Mouse (Mus musculus) heart, embryonic 14.5 days (tissue): ENCODE measurements around the gene Stpg4. TPM values are rescaled to one million over a fixed set of nuclear protein-coding genes. Genes with fewer than 3 reads are reported as not detected.
A peak's percentile ranks its signal among the peaks of the same experiment; 100 is the strongest.

ENCODE experiments used
- ATAC-seq: fragments of 200-750 bp; cut with Nextera tagmentation; 2 replicates; pipeline ENCODE4 v1.8.0; 2017; ENCODE audit warnings: low read depth, moderate TSS enrichment; ENCODE audit not compliant: insufficient number of reproducible peaks, insufficient read depth, low FRiP score
- H3K27ac ChIP-seq, 2 experiments: fragments of 200-500 bp in 1 of 2; fragments of 300-500 bp in 1 of 2; sonication (generic) in 1 of 2; replicated peaks in 1 of 2; 2 replicates each; pipeline ENCODE4 v1.5.1; 2012 to 2014; ENCODE audit warnings: low read depth in 2 of 2, low read length in 2 of 2, control low read depth in 1 of 2, mild to moderate bottlenecking in 1 of 2, mixed read lengths in 1 of 2; ENCODE audit not compliant: control insufficient read depth in 1 of 2, insufficient read depth in 1 of 2
- H3K27me3 ChIP-seq: fragments of 300-500 bp; sonication (generic); 2 replicates; pipeline ENCODE4 v1.6.1; 2014; ENCODE audit warnings: mild to moderate bottlenecking, low read length, control low read depth; ENCODE audit not compliant: control insufficient read depth, insufficient read depth
- H3K36me3 ChIP-seq: fragments of 300-500 bp; sonication (generic); 2 replicates; pipeline ENCODE4 v1.6.1; 2014; ENCODE audit warnings: mild to moderate bottlenecking, control low read depth, low read length, mixed read lengths; ENCODE audit not compliant: control insufficient read depth, insufficient read depth
- H3K4me1 ChIP-seq, 2 experiments: fragments of 200-500 bp in 1 of 2; fragments of 300-500 bp in 1 of 2; sonication (generic) in 1 of 2; 2 replicates each; pipeline ENCODE4 v1.6.1; 2012 to 2014; ENCODE audit warnings: low read length in 2 of 2, control low read depth in 1 of 2, mixed read lengths in 1 of 2; ENCODE audit not compliant: control insufficient read depth in 2 of 2, insufficient read depth in 2 of 2
- H3K4me2 ChIP-seq: fragments of 300-500 bp; sonication (generic); 2 replicates; pipeline ENCODE4 v1.6.1; 2014; ENCODE audit warnings: mild to moderate bottlenecking, low read length
- H3K4me3 ChIP-seq, 2 experiments: fragments of 200-500 bp in 1 of 2; fragments of 300-500 bp in 1 of 2; sonication (generic) in 1 of 2; 2 replicates each; pipeline ENCODE4 v1.5.1; 2012 to 2014; ENCODE audit warnings: low read length in 2 of 2, mild to moderate bottlenecking in 2 of 2, control low read depth in 1 of 2, low read depth in 1 of 2, moderate library complexity in 1 of 2; ENCODE audit not compliant: control insufficient read depth in 1 of 2, insufficient read depth in 1 of 2
- H3K9ac ChIP-seq: fragments of 300-500 bp; sonication (generic); 2 replicates; pipeline ENCODE4 v1.6.1; 2014; ENCODE audit warnings: mild to moderate bottlenecking, low read length
- H3K9me3 ChIP-seq: fragments of 300-500 bp; sonication (generic); 2 replicates; pipeline ENCODE4 v1.6.1; 2016; ENCODE audit warnings: low read length, control low read depth; ENCODE audit not compliant: control insufficient read depth
- WGBS: fragments of 180-500 bp; shearing (Covaris S2); extraction: QIAGEN DNeasy Blood & Tissue Kit; methylation state at CpG from one replicate; pipeline ENCODE4 v1.1.7; 2014; 5-methylcytosine and 5-hydroxymethylcytosine counted together
- polyA plus RNA-seq: library from polyadenylated mRNA; unstranded; fragments of >200 nt; fragmentation: Nextera tagmentation; extraction: Ambion mirVana; gene quantifications from 2 replicates; pipeline ENCODE4 v1.2.1, GENCODE M21; 2014

Stpg4 gene
- polyA plus RNA-seq, 1 experiment from 2014 or later, result not detected

DNA sequence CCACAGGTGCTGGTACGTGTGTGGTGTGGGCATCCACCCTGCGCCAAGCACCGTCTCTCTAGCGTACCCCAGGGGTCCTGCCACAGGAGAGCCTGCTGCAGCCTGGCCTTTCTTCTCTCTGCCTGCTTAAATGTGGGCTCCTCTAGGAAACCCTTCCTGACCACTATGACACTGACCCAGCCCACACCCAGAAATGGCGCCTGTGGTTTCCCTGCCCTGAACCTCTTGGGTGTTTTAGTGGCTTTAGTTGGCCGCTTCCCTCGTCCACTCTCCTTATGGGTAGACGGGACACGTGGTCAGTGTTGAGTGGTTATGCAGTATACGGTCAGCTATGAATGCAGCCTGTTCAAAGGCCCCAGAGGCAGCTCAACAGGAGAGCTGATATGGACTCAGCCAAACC, 59.1 kb downstream of the Stpg4 start:
- no peak for ATAC-seq
- Histone ChIP-seq H3K36me3 (no peaks in the 10 kb centered on the region), H3K27me3 (no peaks in the 10 kb centered on the region), H3K4me2 (no peak overlapping the region), H3K9ac (no peak overlapping the region), H3K4me3 (no peak overlapping the region), H3K27ac (no peak overlapping the region), H3K4me1 (peaks cover 29 to 32% of the 10 kb centered on the region in 2 experiments), H3K9me3 (no peaks in the 10 kb centered on the region)
- 89% methylated on average over 10 of the region's 10 CpGs for WGBS

DNA sequence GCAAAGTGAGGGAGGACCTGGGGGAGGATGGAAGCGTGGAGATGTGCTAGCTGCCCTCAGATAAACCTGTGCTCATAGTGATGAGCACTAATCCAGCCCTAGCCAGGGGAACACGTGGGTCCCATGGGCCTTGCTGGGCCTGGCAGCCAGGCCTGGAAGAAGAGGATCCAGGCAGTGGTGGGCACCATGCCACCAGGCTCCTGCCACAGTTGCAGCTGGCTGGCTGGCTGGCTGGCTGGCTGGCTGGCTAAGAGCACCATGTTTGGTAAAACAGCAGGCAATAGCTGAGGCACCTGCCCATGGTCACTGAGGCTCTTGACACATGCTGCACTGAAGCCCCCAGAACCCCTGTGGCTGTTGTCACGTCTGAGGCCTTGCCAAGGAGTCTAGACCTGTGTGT, 59.9 kb downstream of the Stpg4 start:
- H3K27ac ChIP-seq, result 0 out of 4 replicates have a peak overlapping the region, but pooled peaks of 1 of the 2 experiments have one; percentile 11
- no peaks in the 10 kb centered on the region for H3K27me3 ChIP-seq
- no peak overlapping the region for H3K4me3 ChIP-seq
- no peaks in the 10 kb centered on the region for H3K36me3 ChIP-seq
- no peak overlapping the region; the same call in 1 of the 2 replicates for H3K9ac ChIP-seq
- ATAC-seq, result no peak
- H3K4me1 ChIP-seq, result peaks cover 29 to 32% of the 10 kb centered on the region in 2 experiments
- 33% methylated on average over 3 of the region's 3 CpGs for WGBS
- no peak overlapping the region for H3K4me2 ChIP-seq
- H3K9me3 ChIP-seq, result no peaks in the 10 kb centered on the region

DNA sequence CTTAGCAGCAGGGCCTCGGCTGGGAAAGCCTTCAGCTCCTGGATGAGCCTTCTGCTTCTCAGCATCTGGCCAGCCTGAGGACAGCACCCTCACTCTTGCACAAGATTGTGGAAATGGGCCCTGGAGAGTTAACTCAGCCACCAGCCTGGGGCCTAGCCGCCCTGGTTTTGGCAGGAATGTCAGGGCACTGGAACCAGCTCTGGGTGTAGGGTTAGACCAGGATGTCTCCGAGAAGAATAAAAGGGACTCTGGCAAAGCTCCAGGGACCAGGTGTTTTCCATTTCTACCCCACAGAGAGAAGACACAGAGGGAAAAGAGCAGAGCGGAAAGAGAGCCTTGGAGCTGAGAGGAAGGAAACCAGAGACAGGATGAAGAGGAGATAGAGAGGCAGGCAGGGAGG, 60.3 kb downstream of the Stpg4 start:
- no peak overlapping the region for H3K9ac ChIP-seq

GRCm38 (mm10) chr17:87366520-87366919, 61.0 kb downstream of the Stpg4 start:
- H3K9me3 ChIP-seq, result no peaks in the 10 kb centered on the region
- H3K36me3 ChIP-seq, result no peaks in the 10 kb centered on the region
- no peak for ATAC-seq
- no peak overlapping the region for H3K9ac ChIP-seq
- 6% methylated on average over 2 of the region's 2 CpGs for WGBS
- peaks cover 29 to 32% of the 10 kb centered on the region in 2 experiments for H3K4me1 ChIP-seq
- no peak overlapping the region for H3K27ac ChIP-seq
- no peak overlapping the region for H3K4me3 ChIP-seq
- H3K27me3 ChIP-seq, result no peaks in the 10 kb centered on the region
- H3K4me2 ChIP-seq, result no peak overlapping the region

More for the DNA sequence above, 60.3 kb downstream of the Stpg4 start:
- WGBS, result 29% methylated on average over 4 of the region's 4 CpGs
- no peaks in the 10 kb centered on the region for H3K9me3 ChIP-seq
- peaks cover 29 to 32% of the 10 kb centered on the region in 2 experiments for H3K4me1 ChIP-seq
- no peak for ATAC-seq
- H3K36me3 ChIP-seq, result no peaks in the 10 kb centered on the region
- H3K27me3 ChIP-seq, result no peaks in the 10 kb centered on the region
- H3K27ac ChIP-seq, result no peak overlapping the region
- H3K4me3 ChIP-seq, result no peak overlapping the region
- H3K4me2 ChIP-seq, result no peak overlapping the region

GRCm38 (mm10) chr17:87365268-87365667, 62.3 kb downstream of the Stpg4 start:
- H3K4me2 ChIP-seq, result no peak overlapping the region
- WGBS, result 55% methylated on average over 8 of the region's 8 CpGs
- H3K36me3 ChIP-seq, result no peaks in the 10 kb centered on the region
- no peak overlapping the region for H3K9ac ChIP-seq
- ATAC-seq, result no peak
- H3K4me1 ChIP-seq, result peaks cover 29 to 32% of the 10 kb centered on the region in 2 experiments
- no peak overlapping the region for H3K27ac ChIP-seq
- no peak overlapping the region for H3K4me3 ChIP-seq
- no peaks in the 10 kb centered on the region for H3K9me3 ChIP-seq
- no peaks in the 10 kb centered on the region for H3K27me3 ChIP-seq

GRCm38 (mm10) chr17:87364108-87364507, 63.4 kb downstream of the Stpg4 start:
- no peak overlapping the region for H3K4me2 ChIP-seq
- no peaks in the 10 kb centered on the region for H3K27me3 ChIP-seq
- no peak overlapping the region for H3K27ac ChIP-seq
- 84% methylated on average over 15 of the region's 15 CpGs for WGBS
- no peak overlapping the region for H3K4me3 ChIP-seq
- no peak overlapping the region for H3K9ac ChIP-seq
- H3K9me3 ChIP-seq, result no peaks in the 10 kb centered on the region
- no peak for ATAC-seq
- H3K4me1 ChIP-seq, result peaks cover 29 to 31% of the 10 kb centered on the region in 2 experiments
- no peaks in the 10 kb centered on the region for H3K36me3 ChIP-seq

GRCm38 (mm10) chr17:87361132-87361531, 66.4 kb downstream of the Stpg4 start:
- no peak for ATAC-seq
- 78% methylated on average over 3 of the region's 3 CpGs for WGBS
- Histone ChIP-seq H3K9me3 (no peaks in the 10 kb centered on the region), H3K9ac (no peak overlapping the region), H3K4me2 (no peak overlapping the region), H3K4me3 (no peak overlapping the region), H3K27me3 (no peaks in the 10 kb centered on the region), H3K27ac (no peak overlapping the region), H3K36me3 (no peaks in the 10 kb centered on the region), H3K4me1 (peaks cover 7 to 9% of the 10 kb centered on the region in 2 experiments; a peak in 3 of 4 replicates)

GRCm38 (mm10) chr17:87357506-87357905, 70.0 kb downstream of the Stpg4 start:
- 82% methylated on average over 9 of the region's 9 CpGs for WGBS
- Histone ChIP-seq H3K27ac (no peak overlapping the region), H3K27me3 (no peaks in the 10 kb centered on the region), H3K9ac (no peak overlapping the region), H3K36me3 (no peaks in the 10 kb centered on the region), H3K4me1 (peaks cover 9 to 10% of the 10 kb centered on the region in 2 experiments), H3K9me3 (no peaks in the 10 kb centered on the region), H3K4me3 (no peak overlapping the region), H3K4me2 (no peak overlapping the region)
- ATAC-seq, result 0 out of 2 replicates have a peak, but pooled peaks have one; percentile 4
